Mouse (Mus musculus) limb, embryonic 11.5 days (tissue): ENCODE results near the gene Tmem91. TPM values are rescaled to one million over a fixed set of nuclear protein-coding genes. Genes with fewer than 3 reads are reported as not detected.

ENCODE experiments used
- ATAC-seq: fragments of 200-750 bp; cut with Nextera tagmentation; 2 replicates; pipeline ENCODE4 v1.8.0; 2017; ENCODE audit warnings: low read depth; ENCODE audit not compliant: insufficient number of reproducible peaks, low FRiP score, low TSS enrichment
- DNase-seq: peaks from one replicate; pipeline ENCODE4 v3.0.0-alpha.2; 2015; ENCODE audit warnings: low spot score
- H3K27ac ChIP-seq: fragments of 300-500 bp; sonication (generic); replicated peaks from 2 replicates; pipeline ENCODE4 v1.5.1; 2014; ENCODE audit warnings: low read depth, mild to moderate bottlenecking, low read length
- H3K27me3 ChIP-seq: fragments of 300-500 bp; sonication (generic); 2 replicates; pipeline ENCODE4 v1.6.1; 2014; ENCODE audit warnings: mild to moderate bottlenecking, low read length, mixed read lengths; ENCODE audit not compliant: control insufficient read depth, insufficient read depth
- H3K36me3 ChIP-seq: fragments of 300-500 bp; sonication (generic); 2 replicates; pipeline ENCODE4 v1.6.1; 2014; ENCODE audit warnings: mild to moderate bottlenecking, low read length, moderate library complexity, mixed read lengths; ENCODE audit not compliant: control insufficient read depth, insufficient read depth
- H3K4me1 ChIP-seq: fragments of 300-500 bp; sonication (generic); 2 replicates; pipeline ENCODE4 v1.6.1; 2014; ENCODE audit warnings: low read length, mixed read lengths; ENCODE audit not compliant: control insufficient read depth, insufficient read depth
- H3K4me2 ChIP-seq: fragments of 300-500 bp; sonication (generic); 2 replicates; pipeline ENCODE4 v1.6.1; 2014; ENCODE audit warnings: low read depth, mild to moderate bottlenecking, moderate library complexity; ENCODE audit not compliant: severe bottlenecking
- H3K4me3 ChIP-seq: fragments of 300-500 bp; sonication (generic); 2 replicates; pipeline ENCODE4 v1.5.1; 2014; ENCODE audit warnings: low read depth, low read length
- H3K9ac ChIP-seq: fragments of 300-500 bp; sonication (generic); 2 replicates; pipeline ENCODE4 v1.6.1; 2014; ENCODE audit warnings: mild to moderate bottlenecking, low read length
- H3K9me3 ChIP-seq: fragments of 300-500 bp; sonication (generic); 2 replicates; pipeline ENCODE4 v1.6.1; 2016; ENCODE audit warnings: low read length; ENCODE audit not compliant: control insufficient read depth
- WGBS: fragments of 180-500 bp; shearing (Covaris S2); extraction: QIAGEN DNeasy Blood & Tissue Kit; methylation state at CpG from one replicate; pipeline ENCODE4 v1.1.7; 2014; 5-methylcytosine and 5-hydroxymethylcytosine counted together
- polyA plus RNA-seq: library from polyadenylated mRNA; unstranded; fragments of >200 nt; fragmentation: Nextera tagmentation; extraction: Ambion mirVana; gene quantifications from 2 replicates; pipeline ENCODE4 v1.2.1, GENCODE M21; 2014

Tmem91 gene
- polyA plus RNA-seq, 1 experiment from 2014 or later: 1.7 TPM

DNA sequence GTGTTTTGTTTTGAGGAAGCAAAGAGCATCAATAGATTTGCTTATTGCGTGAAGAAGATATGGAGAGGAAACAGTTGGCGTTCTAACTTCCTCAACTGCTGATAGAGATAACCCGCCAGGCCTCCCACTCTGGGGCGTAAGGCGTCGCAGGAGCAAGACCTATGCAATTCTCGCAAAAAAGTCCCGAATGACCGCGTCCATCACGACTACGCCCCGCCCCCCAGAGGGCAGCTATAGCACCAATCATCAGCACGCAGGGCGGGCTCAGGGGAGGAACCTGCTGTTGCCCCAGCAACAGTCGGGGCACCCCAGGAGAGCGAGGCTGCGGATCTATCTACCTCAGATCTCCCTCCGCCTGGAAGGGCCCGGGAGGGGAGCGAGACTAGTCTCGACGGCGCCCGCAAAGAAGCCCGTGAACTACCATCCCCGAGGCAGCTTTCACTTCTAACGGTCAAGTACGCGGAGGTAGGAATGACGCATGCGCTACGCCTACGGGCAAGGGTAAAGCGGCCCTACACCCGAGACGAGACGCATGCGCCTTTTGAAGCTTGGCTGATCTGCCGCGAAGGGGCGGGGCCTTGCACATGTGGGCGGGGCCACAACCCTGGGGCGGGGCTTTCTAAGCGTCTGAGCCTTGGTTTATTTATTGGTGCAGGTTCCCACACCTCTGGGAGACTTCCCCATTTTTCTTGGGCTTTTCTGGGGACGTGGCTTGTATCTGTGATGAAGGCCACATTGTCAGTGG lies 5.7 kb upstream of the Tmem91 start, which contains the start of gene B9d2:
Gene B9d2 (plus strand): TSS at position 267 of the 745 bp plus-strand sequence.
- Histone ChIP-seq H3K27ac (peak within 1 kb of the TSS; percentile 84), H3K4me2 (peak within 1 kb of the TSS; percentile 61), H3K9me3 (no peaks in the 10 kb centered on the region), H3K4me1 (0 out of 2 replicates have a peak, but pooled peaks cover 2% of the 10 kb centered on the region), H3K4me3 (peak within 1 kb of the TSS; percentile 58), H3K27me3 (peaks cover 3% of the 10 kb centered on the region), H3K36me3 (no peaks in the 10 kb centered on the region), H3K9ac (peak within 1 kb of the TSS; percentile 61)
- ATAC-seq (peak; percentile 95), DNase-seq (peak; percentile 95)
- under 1% methylated on average over 46 of the region's 46 CpGs for WGBS

DNA sequence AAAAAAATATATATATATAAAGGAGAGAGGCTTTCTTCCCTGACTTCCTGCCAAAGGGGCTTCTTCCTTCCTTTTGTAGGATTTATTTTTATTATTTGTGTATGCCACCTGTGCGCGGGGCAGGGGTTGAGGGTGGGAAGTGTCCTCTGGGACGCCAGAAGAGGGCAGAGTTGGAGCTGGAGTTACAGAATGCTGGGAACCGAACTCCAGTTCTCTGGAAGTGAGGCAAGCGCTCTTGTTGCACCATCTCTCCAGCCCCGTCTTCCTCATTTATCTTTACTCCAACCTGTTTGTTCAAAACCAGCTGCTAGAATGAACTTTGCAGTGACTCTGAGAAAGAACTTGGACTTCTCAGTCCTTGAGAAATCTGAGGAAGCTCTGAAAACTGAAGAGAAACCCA lies 5.0 kb upstream of the Tmem91 start:
- ATAC-seq (no peak), DNase-seq (no peak)
- H3K9ac ChIP-seq: no peak overlapping the region
- peak overlapping the region; percentile 58; the same call in 1 of the 2 replicates for H3K4me3 ChIP-seq
- H3K9me3 ChIP-seq: no peaks in the 10 kb centered on the region
- H3K27me3 ChIP-seq: peaks cover 10% of the 10 kb centered on the region
- peak overlapping the region; percentile 61 for H3K4me2 ChIP-seq
- 0 out of 2 replicates have a peak, but pooled peaks cover 2% of the 10 kb centered on the region for H3K4me1 ChIP-seq
- 0 out of 2 replicates have a peak overlapping the region, but pooled peaks have one; percentile 30 for H3K27ac ChIP-seq
- WGBS: 8% methylated on average over 6 of the region's 6 CpGs
- H3K36me3 ChIP-seq: no peaks in the 10 kb centered on the region

DNA sequence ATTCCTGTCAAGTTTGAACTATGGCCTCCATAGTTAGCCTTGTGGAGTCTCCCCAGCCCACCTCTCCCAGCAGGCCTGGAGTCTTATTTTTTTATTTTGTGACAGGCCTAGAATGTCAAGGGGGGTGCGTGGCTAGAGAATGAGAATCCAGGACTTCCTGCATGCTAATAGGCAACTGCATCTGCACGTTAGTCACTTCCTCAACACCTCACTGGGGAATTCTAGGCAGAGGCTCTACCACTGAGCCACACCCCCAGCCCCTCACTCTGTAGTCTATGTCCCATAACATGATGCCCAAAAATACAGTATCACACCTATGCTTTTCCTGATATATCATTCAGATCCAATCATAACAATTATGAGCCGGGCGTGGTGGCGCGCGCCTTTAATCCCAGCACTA lies 2.0 kb upstream of the Tmem91 start:
- no peak for ATAC-seq
- 0 out of 2 replicates have a peak, but pooled peaks cover 2% of the 10 kb centered on the region for H3K4me1 ChIP-seq
- H3K9me3 ChIP-seq: no peaks in the 10 kb centered on the region; the same call in 1 of the 2 replicates
- H3K4me3 ChIP-seq: no peak overlapping the region
- H3K4me2 ChIP-seq: no peak overlapping the region
- H3K27ac ChIP-seq: no peak overlapping the region
- H3K9ac ChIP-seq: no peak overlapping the region
- DNase-seq: no peak
- no peaks in the 10 kb centered on the region for H3K36me3 ChIP-seq
- peaks cover 24% of the 10 kb centered on the region for H3K27me3 ChIP-seq
- 92% methylated on average over 7 of the region's 7 CpGs for WGBS

DNA sequence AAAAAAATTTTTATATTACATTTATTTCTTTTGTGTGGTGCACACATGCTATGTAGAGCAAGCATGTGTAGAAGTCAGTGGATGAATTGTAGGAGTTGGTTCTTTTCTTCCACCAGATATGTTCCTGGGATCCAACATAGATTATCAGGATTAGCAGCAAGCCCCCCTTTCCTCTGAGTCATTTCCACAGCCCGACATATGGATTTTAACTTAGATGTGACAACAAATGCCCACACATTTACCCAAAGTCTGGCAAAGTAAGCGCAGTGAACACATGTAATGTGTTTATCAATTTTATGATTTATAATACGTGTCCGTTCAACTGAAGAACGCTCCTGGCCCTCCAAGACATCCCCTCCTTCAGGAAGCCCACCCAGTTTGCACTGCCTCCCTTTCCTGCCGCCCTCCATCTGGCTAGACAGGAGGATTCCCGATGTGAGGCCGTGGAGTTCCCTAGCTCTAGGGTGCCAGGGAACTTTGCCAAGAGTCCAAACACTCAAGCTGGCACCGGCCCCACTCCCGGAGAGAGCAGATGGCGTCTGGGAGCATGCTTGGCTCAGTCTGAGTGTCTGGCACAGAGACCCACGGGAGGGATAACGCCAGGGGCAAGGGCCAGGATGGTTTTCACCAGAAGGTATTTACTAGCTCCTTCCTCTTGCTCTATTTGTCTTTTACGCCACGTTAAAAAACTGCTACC lies 1.3 kb upstream of the Tmem91 start:
- Histone ChIP-seq H3K4me1 (0 out of 2 replicates have a peak, but pooled peaks cover 2% of the 10 kb centered on the region), H3K36me3 (no peaks in the 10 kb centered on the region), H3K4me3 (no peak overlapping the region), H3K4me2 (no peak overlapping the region), H3K9me3 (no peaks in the 10 kb centered on the region; the same call in 1 of the 2 replicates), H3K9ac (no peak overlapping the region), H3K27ac (no peak overlapping the region), H3K27me3 (peaks cover 24% of the 10 kb centered on the region)
- DNase-seq (no peak), ATAC-seq (no peak)
- WGBS: 82% methylated on average over 15 of the region's 15 CpGs

DNA sequence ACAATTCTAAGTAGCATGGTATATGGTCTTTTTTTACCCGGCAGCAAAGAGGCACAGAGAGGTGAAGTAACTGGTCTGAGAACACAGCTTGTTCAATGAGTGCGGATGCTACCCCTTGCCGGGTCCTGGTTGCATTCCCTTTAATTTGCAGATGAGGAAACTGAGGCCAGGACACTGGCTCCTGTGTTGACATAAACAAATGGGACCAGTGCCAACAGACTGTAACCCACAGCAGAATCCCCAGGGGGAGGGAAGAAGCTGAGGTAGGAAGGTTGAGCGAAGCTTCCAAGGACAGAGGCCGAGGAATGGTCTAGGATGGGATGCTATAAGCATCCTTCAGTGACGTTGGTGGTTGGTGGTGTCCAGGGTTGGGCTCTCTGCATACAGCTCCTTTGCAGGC lies 439 bp upstream of the Tmem91 start:
- no peak overlapping the region for H3K9ac ChIP-seq
- no peak for DNase-seq
- no peak for ATAC-seq
- peak overlapping the region; percentile 51 for H3K4me2 ChIP-seq
- peaks cover 24% of the 10 kb centered on the region for H3K27me3 ChIP-seq
- 40% methylated on average over 6 of the region's 6 CpGs for WGBS
- no peaks in the 10 kb centered on the region for H3K36me3 ChIP-seq
- H3K4me3 ChIP-seq: no peak overlapping the region
- no peak overlapping the region for H3K27ac ChIP-seq
- 0 out of 2 replicates have a peak, but pooled peaks cover 2% of the 10 kb centered on the region for H3K4me1 ChIP-seq
- H3K9me3 ChIP-seq: no peaks in the 10 kb centered on the region; the same call in 1 of the 2 replicates

DNA sequence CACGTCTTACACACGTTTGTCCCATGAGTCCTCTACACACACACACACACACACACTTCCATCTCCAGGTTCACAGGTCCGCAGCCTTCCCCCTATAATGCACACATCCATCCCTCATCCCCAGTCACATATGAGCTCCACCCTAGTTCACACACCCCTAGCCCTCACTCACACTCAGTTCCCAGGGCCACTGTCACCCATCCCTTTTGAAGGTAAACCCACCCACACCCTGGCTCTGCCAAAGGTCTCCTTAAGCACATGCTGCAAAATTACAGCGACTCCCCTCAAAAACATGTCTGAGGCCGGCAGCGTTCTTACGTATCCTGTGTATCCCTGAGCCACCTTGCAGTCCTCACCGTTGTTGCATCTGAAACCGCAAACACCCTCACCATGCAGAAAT lies 669 bp downstream of the Tmem91 start:
- peaks cover 24% of the 10 kb centered on the region for H3K27me3 ChIP-seq

DNA sequence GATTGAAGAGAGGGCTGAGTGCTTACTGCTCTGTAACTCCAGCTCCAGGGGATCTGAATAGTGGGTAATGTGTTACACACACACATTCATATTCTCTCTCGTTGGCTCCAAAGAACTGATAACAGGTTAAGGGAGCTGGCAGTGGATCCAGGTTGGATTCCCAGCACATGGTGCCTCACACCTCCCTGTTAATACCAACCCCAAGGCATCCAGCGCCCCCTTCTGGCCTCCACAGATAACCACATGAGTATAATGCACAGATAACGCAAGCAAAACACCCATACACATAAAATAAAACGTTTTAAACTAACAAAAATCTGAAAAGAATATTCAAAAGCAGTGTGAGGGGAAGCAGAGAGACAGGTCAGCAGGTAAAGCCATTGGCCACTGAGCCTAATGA lies 2.5 kb downstream of the Tmem91 start:
- no peak overlapping the region for H3K4me2 ChIP-seq
- H3K9me3 ChIP-seq: no peaks in the 10 kb centered on the region; the same call in 1 of the 2 replicates
- H3K4me1 ChIP-seq: no peaks in the 10 kb centered on the region
- 0 out of 2 replicates have a peak, but pooled peaks cover 5% of the 10 kb centered on the region for H3K36me3 ChIP-seq
- no peak for ATAC-seq
- H3K9ac ChIP-seq: no peak overlapping the region
- H3K27ac ChIP-seq: no peak overlapping the region
- WGBS: 49% methylated on average over 4 of the region's 4 CpGs
- H3K4me3 ChIP-seq: no peak overlapping the region
- peaks cover 24% of the 10 kb centered on the region for H3K27me3 ChIP-seq
- DNase-seq: no peak

More for the DNA sequence above, 669 bp downstream of the Tmem91 start:
- DNase-seq (no peak), ATAC-seq (no peak)
- H3K4me3 ChIP-seq: no peak overlapping the region
- H3K4me1 ChIP-seq: no peaks in the 10 kb centered on the region
- no peaks in the 10 kb centered on the region; the same call in 1 of the 2 replicates for H3K9me3 ChIP-seq
- H3K27ac ChIP-seq: no peak overlapping the region
- H3K9ac ChIP-seq: no peak overlapping the region
- 31% methylated on average over 9 of the region's 9 CpGs for WGBS
- no peaks in the 10 kb centered on the region for H3K36me3 ChIP-seq
- peak overlapping the region; percentile 51; the same call in 1 of the 2 replicates for H3K4me2 ChIP-seq

DNA sequence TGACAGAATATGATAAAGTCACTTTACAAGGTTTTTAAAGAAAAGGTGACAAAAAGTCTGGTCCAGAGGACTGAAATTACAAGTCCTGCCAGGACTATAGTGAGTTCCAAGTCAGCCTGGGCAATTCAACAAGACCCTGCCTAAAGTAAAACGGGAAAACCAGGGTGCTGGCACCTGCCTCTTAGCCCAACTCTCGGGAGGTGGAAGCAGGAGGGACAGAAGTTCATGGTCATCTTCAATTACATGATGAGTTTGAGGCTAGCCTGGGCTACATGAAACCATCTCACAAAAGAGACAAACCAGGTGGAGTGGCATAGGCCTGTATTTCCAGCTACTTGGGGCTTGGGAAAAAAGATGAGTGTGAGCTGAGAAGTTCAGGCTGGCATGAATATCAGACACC lies 3.3 kb downstream of the Tmem91 start:
- Histone ChIP-seq H3K27ac (no peak overlapping the region), H3K4me1 (no peaks in the 10 kb centered on the region), H3K9me3 (no peaks in the 10 kb centered on the region; the same call in 1 of the 2 replicates), H3K9ac (no peak overlapping the region), H3K4me3 (no peak overlapping the region), H3K36me3 (0 out of 2 replicates have a peak, but pooled peaks cover 5% of the 10 kb centered on the region), H3K27me3 (peaks cover 24% of the 10 kb centered on the region), H3K4me2 (no peak overlapping the region)
- WGBS: 71% methylated on average over 2 of the region's 2 CpGs
- no peak for ATAC-seq
- no peak for DNase-seq
